Mouse (Mus musculus): ENCODE results near the gene Gm49321.
A peak's percentile ranks its signal among the peaks of the same experiment; 100 is the strongest.

The Gm49321 gene

DNA sequence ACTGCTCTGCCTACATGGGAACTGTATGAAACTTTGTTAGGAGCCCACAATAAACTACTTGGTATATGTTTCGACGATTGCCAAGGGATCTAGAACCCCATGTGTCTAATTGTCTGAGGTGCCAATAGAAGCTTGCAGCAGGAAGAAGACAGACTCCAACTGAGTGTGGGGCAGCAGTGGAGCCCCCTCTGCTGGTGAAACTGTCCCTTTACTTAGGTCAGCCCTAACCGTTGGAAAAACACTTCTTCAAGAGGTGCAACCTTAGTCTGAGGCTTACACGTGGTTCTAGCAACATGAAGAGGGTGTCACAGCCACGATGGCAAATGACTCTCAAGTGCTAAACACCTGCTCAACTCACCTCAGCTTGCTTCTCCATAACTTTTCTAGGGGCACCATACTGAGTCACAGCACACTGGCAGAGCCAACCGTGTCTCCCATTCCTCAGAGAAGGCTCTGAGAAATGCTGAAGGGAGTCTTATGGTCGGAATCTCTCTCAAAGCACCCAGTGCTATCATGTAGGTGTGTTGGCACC lies 77.4 kb downstream of the Gm49321 start:
- peak; percentile 21 for DNase-seq

DNA sequence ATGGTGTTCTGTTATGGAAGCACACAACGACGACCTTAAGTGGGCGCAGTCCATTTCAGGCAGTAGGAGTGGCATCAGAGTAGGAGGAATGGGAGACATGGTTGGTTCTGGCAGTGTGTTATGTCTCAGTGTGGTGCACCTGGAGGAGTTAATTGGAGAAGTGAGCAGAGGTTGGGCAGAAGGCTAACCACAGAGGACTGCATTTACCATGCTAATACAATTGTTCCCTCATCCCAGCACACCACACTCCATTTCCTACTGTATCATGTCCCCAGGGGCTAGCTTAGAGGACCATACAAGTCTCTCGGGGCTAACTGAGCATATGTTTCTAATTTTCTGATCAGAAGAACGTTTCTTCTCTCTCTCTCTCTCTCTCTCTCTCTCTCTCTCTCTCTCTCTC lies 78.0 kb downstream of the Gm49321 start:
- DNase-seq = no peak
